Mouse (Mus musculus) hindbrain, embryonic 16.5 days (tissue): ENCODE measurements around the gene Pum1. TPM values are rescaled to one million over a fixed set of nuclear protein-coding genes. Genes with fewer than 3 reads are reported as not detected.
A peak's percentile ranks its signal among the peaks of the same experiment; 100 is the strongest.

Experiments used
- ATAC-seq: fragments of 200-750 bp; cut with Nextera tagmentation; 2 replicates; pipeline ENCODE4 v1.8.0; 2017; ENCODE audit warnings: moderate TSS enrichment, moderate library complexity
- H3K27ac ChIP-seq: fragments of 300-500 bp; sonication (generic); 2 replicates; pipeline ENCODE4 v1.5.1; 2014; ENCODE audit warnings: low read depth, mild to moderate bottlenecking, control low read depth, low read length, moderate library complexity
- H3K27me3 ChIP-seq: fragments of 300-500 bp; sonication (generic); replicated peaks from 2 replicates; pipeline ENCODE4 v1.6.1; 2014; ENCODE audit warnings: low read length; ENCODE audit not compliant: control insufficient read depth, insufficient read depth
- H3K36me3 ChIP-seq: fragments of 300-500 bp; sonication (generic); 2 replicates; pipeline ENCODE4 v1.6.1; 2014; ENCODE audit warnings: mild to moderate bottlenecking, low read length, moderate library complexity, mixed read lengths; ENCODE audit not compliant: control insufficient read depth, insufficient read depth
- H3K4me1 ChIP-seq: fragments of 300-500 bp; sonication (generic); 2 replicates; pipeline ENCODE4 v1.6.1; 2014; ENCODE audit warnings: low read depth, low read length; ENCODE audit not compliant: control insufficient read depth, insufficient read depth
- H3K4me2 ChIP-seq: fragments of 300-500 bp; sonication (generic); 2 replicates; pipeline ENCODE4 v1.6.1; 2014; ENCODE audit warnings: mild to moderate bottlenecking, low read length, control low read depth, moderate library complexity
- H3K4me3 ChIP-seq: fragments of 300-500 bp; sonication (generic); 2 replicates; pipeline ENCODE4 v1.5.1; 2014; ENCODE audit warnings: mild to moderate bottlenecking, low read length, control low read depth, moderate library complexity
- H3K9ac ChIP-seq: fragments of 300-500 bp; sonication (generic); 2 replicates; pipeline ENCODE4 v1.6.1; 2014; ENCODE audit warnings: low read depth, mild to moderate bottlenecking, control low read depth, low read length, moderate library complexity
- H3K9me3 ChIP-seq: fragments of 300-500 bp; sonication (generic); 2 replicates; pipeline ENCODE4 v1.6.1; 2014; ENCODE audit warnings: mild to moderate bottlenecking, low read length, moderate library complexity; ENCODE audit not compliant: control insufficient read depth
- WGBS: fragments of 180-500 bp; shearing (Covaris S2); extraction: QIAGEN DNeasy Blood & Tissue Kit; methylation state at CpG from one replicate; pipeline ENCODE4 v1.1.7; 2014; 5-methylcytosine and 5-hydroxymethylcytosine counted together
- polyA plus RNA-seq: library from polyadenylated mRNA; unstranded; fragments of >200 nt; fragmentation: Nextera tagmentation; extraction: Ambion mirVana; gene quantifications from 2 replicates; pipeline ENCODE4 v1.2.1, GENCODE M21; 2015

Pum1 gene
- polyA plus RNA-seq, 1 experiment from 2014 or later = 79.1 TPM

- Histone ChIP-seq H3K4me1 (peaks cover 14% of the 10 kb centered on the region), H3K9me3 (no peaks in the 10 kb centered on the region), H3K36me3 (peaks cover 33% of the 10 kb centered on the region), H3K27me3 (no peaks in the 10 kb centered on the region), H3K4me2 (no peak overlapping the region), H3K4me3 (no peak overlapping the region), H3K27ac (no peak overlapping the region), H3K9ac (no peak overlapping the region)
- 77% methylated on average over 3 of the region's 3 CpGs for WGBS
- ATAC-seq = no peak
These were observed 156.7 kb downstream of the Pum1 start for GRCm38 (mm10) chr4:130819806-130820205.

- Histone ChIP-seq H3K9ac (no peak overlapping the region), H3K4me3 (no peak overlapping the region), H3K36me3 (peaks cover 35% of the 10 kb centered on the region), H3K27ac (no peak overlapping the region), H3K27me3 (no peaks in the 10 kb centered on the region), H3K4me2 (no peak overlapping the region), H3K9me3 (no peaks in the 10 kb centered on the region), H3K4me1 (peaks cover 5% of the 10 kb centered on the region)
- WGBS = 89% methylated on average over 7 of the region's 7 CpGs
- no peak for ATAC-seq
These were observed 157.6 kb downstream of the Pum1 start for GRCm38 (mm10) chr4:130820594-130821255.

- peaks cover 15% of the 10 kb centered on the region for H3K4me1 ChIP-seq
- 12% methylated on average over 18 of the region's 18 CpGs for WGBS
- peak overlapping the region; percentile 52; the same call in 1 of the 2 replicates for H3K27ac ChIP-seq
- no peaks in the 10 kb centered on the region for H3K9me3 ChIP-seq
- H3K36me3 ChIP-seq = peaks cover 3% of the 10 kb centered on the region; the same call in 1 of the 2 replicates
- 0 out of 2 replicates have a peak overlapping the region, but pooled peaks have one; percentile 9 for H3K4me2 ChIP-seq
- H3K4me3 ChIP-seq = no peak overlapping the region
- ATAC-seq = peak; percentile 55
- peak overlapping the region; percentile 25; the same call in 1 of the 2 replicates for H3K9ac ChIP-seq
- no peaks in the 10 kb centered on the region for H3K27me3 ChIP-seq
These were observed 165.9 kb downstream of the Pum1 start for GRCm38 (mm10) chr4:130828851-130829673.

Other genes starting within 250 kb of the Pum1 start
- gene Nkain1, start 89.1 kb upstream of the Pum1 start, polyA plus RNA-seq = 2.4 and 6.6 TPM in 2 replicates
- gene Sdc3, start 129.2 kb downstream of the Pum1 start, polyA plus RNA-seq = 151 and 187 TPM in 2 replicates
- gene Laptm5, start 249.8 kb downstream of the Pum1 start, polyA plus RNA-seq = 27.2 and 27.4 TPM in 2 replicates